Mouse (Mus musculus) intestine, embryonic 14.5 days (tissue): ENCODE measurements around the gene Samd4b. TPM values are rescaled to one million over a fixed set of nuclear protein-coding genes. Genes with fewer than 3 reads are reported as not detected.

ENCODE experiments used
- ATAC-seq: fragments of 200-750 bp; cut with Nextera tagmentation; replicated peaks from 2 replicates; pipeline ENCODE4 v1.8.0; 2017; ENCODE audit warnings: low read depth, moderate number of reproducible peaks, moderate TSS enrichment, moderate library complexity; ENCODE audit not compliant: low FRiP score, low TSS enrichment
- DNase-seq: peaks from one replicate; pipeline ENCODE4 v3.0.0-alpha.2; 2018; ENCODE audit warnings: low spot score
- H3K27ac ChIP-seq: fragments of 300-500 bp; sonication (generic); 2 replicates; pipeline ENCODE4 v1.5.1; 2014; ENCODE audit warnings: low read depth, mild to moderate bottlenecking, control low read depth
- H3K27me3 ChIP-seq: fragments of 300-500 bp; sonication (generic); replicated peaks from 2 replicates; pipeline ENCODE4 v1.6.1; 2014; ENCODE audit warnings: low read length, control low read depth; ENCODE audit not compliant: control insufficient read depth, insufficient read depth
- H3K36me3 ChIP-seq: fragments of 300-500 bp; sonication (generic); 2 replicates; pipeline ENCODE4 v1.6.1; 2014; ENCODE audit warnings: low read length, control low read depth; ENCODE audit not compliant: control insufficient read depth, insufficient read depth
- H3K4me1 ChIP-seq: fragments of 300-500 bp; sonication (generic); replicated peaks from 2 replicates; pipeline ENCODE4 v1.6.1; 2014; ENCODE audit warnings: low read length, control low read depth, mixed read lengths; ENCODE audit not compliant: control insufficient read depth, insufficient read depth
- H3K4me2 ChIP-seq: fragments of 300-500 bp; sonication (generic); 2 replicates; pipeline ENCODE4 v1.6.1; 2014; ENCODE audit warnings: low read length
- H3K4me3 ChIP-seq: fragments of 300-500 bp; sonication (generic); 2 replicates; pipeline ENCODE4 v1.5.1; 2014; ENCODE audit warnings: low read depth, low read length, control low read depth, mixed read lengths
- H3K9ac ChIP-seq: fragments of 300-500 bp; sonication (generic); 2 replicates; pipeline ENCODE4 v1.6.1; 2014; ENCODE audit warnings: mild to moderate bottlenecking, low read length
- H3K9me3 ChIP-seq: fragments of 300-500 bp; sonication (generic); 2 replicates; pipeline ENCODE4 v1.6.1; 2016; ENCODE audit warnings: low read length, control low read depth; ENCODE audit not compliant: control insufficient read depth
- WGBS: fragments of 180-500 bp; shearing (Covaris S2); extraction: QIAGEN DNeasy Blood & Tissue Kit; methylation state at CpG from one replicate; pipeline ENCODE4 v1.1.7; 2014; 5-methylcytosine and 5-hydroxymethylcytosine counted together
- polyA plus RNA-seq: library from polyadenylated mRNA; unstranded; fragments of >200 nt; fragmentation: Nextera tagmentation; extraction: Ambion mirVana; gene quantifications from 2 replicates; pipeline ENCODE4 v1.2.1, GENCODE M21; 2014

Gene Samd4b
- polyA plus RNA-seq, 1 experiment from 2014 or later, result 27.7 TPM

- H3K9ac ChIP-seq, result peak overlapping the region; percentile 86
- ATAC-seq (peak; percentile 35), DNase-seq (peak; percentile 95)
- WGBS, result under 1% methylated on average over 53 of the region's 53 CpGs
- peak overlapping the region; percentile 80 for H3K4me2 ChIP-seq
- no peaks in the 10 kb centered on the region for H3K9me3 ChIP-seq
- H3K4me3 ChIP-seq, result peak overlapping the region; percentile 91
- peaks cover 11% of the 10 kb centered on the region; the same call in 1 of the 2 replicates for H3K36me3 ChIP-seq
- peaks cover 60% of the 10 kb centered on the region for H3K4me1 ChIP-seq
- H3K27ac ChIP-seq, result peak overlapping the region; percentile 100
- no peaks in the 10 kb centered on the region for H3K27me3 ChIP-seq
Observed at GRCm38 (mm10) chr7:28378769-28379651, 218.9 kb downstream of the Samd4b start.

- peaks cover 62% of the 10 kb centered on the region for H3K4me1 ChIP-seq
- H3K9me3 ChIP-seq, result no peaks in the 10 kb centered on the region
- DNase-seq (peak; percentile 80), ATAC-seq (no peak)
- no peaks in the 10 kb centered on the region for H3K27me3 ChIP-seq
- H3K27ac ChIP-seq, result peak overlapping the region; percentile 100
- peak overlapping the region; percentile 86 for H3K9ac ChIP-seq
- H3K36me3 ChIP-seq, result peaks cover 11% of the 10 kb centered on the region; the same call in 1 of the 2 replicates
- WGBS, result 30% methylated on average over 31 of the region's 32 CpGs
- H3K4me2 ChIP-seq, result peak overlapping the region; percentile 80
- H3K4me3 ChIP-seq, result peak overlapping the region; percentile 91
Observed at GRCm38 (mm10) chr7:28378066-28378690, 219.8 kb downstream of the Samd4b start.

- Histone ChIP-seq H3K9me3 (no peaks in the 10 kb centered on the region), H3K4me1 (peaks cover 55% of the 10 kb centered on the region), H3K4me2 (peak overlapping the region; percentile 80), H3K4me3 (peak overlapping the region; percentile 91), H3K27ac (peak overlapping the region; percentile 100), H3K27me3 (no peaks in the 10 kb centered on the region), H3K9ac (peak overlapping the region; percentile 86), H3K36me3 (peaks cover 11% of the 10 kb centered on the region; the same call in 1 of the 2 replicates)
- DNase-seq (no peak), ATAC-seq (no peak)
- WGBS, result 71% methylated on average over 18 of the region's 18 CpGs
Observed at GRCm38 (mm10) chr7:28377190-28378065, 220.5 kb downstream of the Samd4b start.

GRCm38 (mm10) chr7:28376011-28376771 lies 221.8 kb downstream of the Samd4b start:
- peak overlapping the region; percentile 69 for H3K9ac ChIP-seq
- ATAC-seq (no peak; the same call in 1 of the 2 replicates), DNase-seq (peak; percentile 84)
- H3K4me2 ChIP-seq, result peak overlapping the region; percentile 80
- no peaks in the 10 kb centered on the region for H3K9me3 ChIP-seq
- H3K4me3 ChIP-seq, result peak overlapping the region; percentile 91
- peak overlapping the region; percentile 100 for H3K27ac ChIP-seq
- H3K36me3 ChIP-seq, result peaks cover 11% of the 10 kb centered on the region; the same call in 1 of the 2 replicates
- 2% methylated on average over 30 of the region's 30 CpGs for WGBS
- H3K4me1 ChIP-seq, result peaks cover 45% of the 10 kb centered on the region
- H3K27me3 ChIP-seq, result no peaks in the 10 kb centered on the region

- DNase-seq (peak; percentile 91), ATAC-seq (peak; percentile 30)
- under 1% methylated on average over 36 of the region's 36 CpGs for WGBS
- peaks cover 43% of the 10 kb centered on the region for H3K4me1 ChIP-seq
- H3K4me2 ChIP-seq, result peak overlapping the region; percentile 80
- no peaks in the 10 kb centered on the region for H3K27me3 ChIP-seq
- no peaks in the 10 kb centered on the region for H3K9me3 ChIP-seq
- H3K9ac ChIP-seq, result peak overlapping the region; percentile 69
- H3K4me3 ChIP-seq, result peak overlapping the region; percentile 91
- H3K36me3 ChIP-seq, result peaks cover 11% of the 10 kb centered on the region; the same call in 1 of the 2 replicates
- H3K27ac ChIP-seq, result peak overlapping the region; percentile 100
Observed at GRCm38 (mm10) chr7:28375176-28375921, 222.6 kb downstream of the Samd4b start.

GRCm38 (mm10) chr7:28374647-28375046 lies 223.3 kb downstream of the Samd4b start:
- Histone ChIP-seq H3K36me3 (peaks cover 18% of the 10 kb centered on the region), H3K9me3 (no peaks in the 10 kb centered on the region), H3K4me3 (peak overlapping the region; percentile 91; the same call in 1 of the 2 replicates), H3K27me3 (no peaks in the 10 kb centered on the region), H3K4me1 (peaks cover 47% of the 10 kb centered on the region), H3K4me2 (peak overlapping the region; percentile 80), H3K27ac (peak overlapping the region; percentile 100), H3K9ac (no peak overlapping the region)
- DNase-seq (no peak), ATAC-seq (no peak)
- 74% methylated on average over 10 of the region's 10 CpGs for WGBS

GRCm38 (mm10) chr7:28373891-28374495 lies 224.0 kb downstream of the Samd4b start:
- no peak for DNase-seq
- 74% methylated on average over 7 of the region's 7 CpGs for WGBS
- Histone ChIP-seq H3K36me3 (peaks cover 25% of the 10 kb centered on the region), H3K9me3 (no peaks in the 10 kb centered on the region), H3K9ac (no peak overlapping the region), H3K4me2 (no peak overlapping the region), H3K27me3 (no peaks in the 10 kb centered on the region), H3K27ac (peak overlapping the region; percentile 100), H3K4me1 (peaks cover 46% of the 10 kb centered on the region), H3K4me3 (no peak overlapping the region)
- ATAC-seq, result no peak
